Mouse (Mus musculus) testis, postnatal 14 days (tissue): ENCODE data around the gene Plek.

Source experiments
- DNase-seq: peaks from one replicate; pipeline ENCODE4 v3.0.0; 2021; ENCODE audit warnings: low spot score

Gene Plek

GRCm38 (mm10) chr11:16950226-16950975 is 101.8 kb downstream of the Plek start:
- no peak for DNase-seq

GRCm38 (mm10) chr11:16948756-16949155 is 103.4 kb downstream of the Plek start:
- no peak for DNase-seq

- no peak for DNase-seq
These were observed 109.2 kb downstream of the Plek start for GRCm38 (mm10) chr11:16943016-16943415.

GRCm38 (mm10) chr11:16941973-16942452 is 110.2 kb downstream of the Plek start:
- DNase-seq, result no peak

GRCm38 (mm10) chr11:16941103-16941793 is 110.9 kb downstream of the Plek start:
- no peak for DNase-seq

- DNase-seq, result no peak
These were observed 116.5 kb downstream of the Plek start for GRCm38 (mm10) chr11:16935577-16936236.

GRCm38 (mm10) chr11:16932159-16932558 is 120.0 kb downstream of the Plek start:
- no peak for DNase-seq
